Mouse (Mus musculus): ENCODE measurements around the gene Prl2c3. TPM values are rescaled to one million over a fixed set of nuclear protein-coding genes. Genes with fewer than 3 reads are reported as not detected.
"Not testable (repeated sequence)": the region's sequence is repeated elsewhere in the genome, so short reads cannot be mapped to it uniquely, and the experiment has no call there.

Gene Prl2c3
- polyA plus RNA-seq, 1 experiment from 2014 or later, result not detected

GRCm38 (mm10) chr13:12769442-12770091, 30.3 kb downstream of the Prl2c3 start:
- not testable (repeated sequence) for H3K9ac ChIP-seq (replicated peaks); H3K27me3 ChIP-seq (replicated peaks); H3K4me1 ChIP-seq; H3K36me3 ChIP-seq; H3K4me2 ChIP-seq; H3K27ac ChIP-seq (replicated peaks); ATAC-seq (ENCODE audit: low FRiP score); H3K4me3 ChIP-seq (replicated peaks)
- WGBS, result 83% methylated on average over 6 of the region's 6 CpGs
- peaks cover 13% of the 10 kb centered on the region for H3K9me3 ChIP-seq (replicated peaks)

Other genes starting within 250 kb of the Prl2c3 start
- gene Ero1lb, start 234.2 kb downstream of the Prl2c3 start, polyA plus RNA-seq (2015; fragmentation: Nextera tagmentation; extraction: Ambion mirVana), result 17.6 and 17.9 TPM in 2 replicates
- gene Prl2c2, start 205.3 kb upstream of the Prl2c3 start, polyA plus RNA-seq (2015; fragmentation: Nextera tagmentation; extraction: Ambion mirVana), result not detected in 2 replicates